Mouse (Mus musculus): ENCODE measurements at regions not wholly inside any gene's neighbourhood (a gene's known extent, or its start where the extent isn't known, plus 50 kb on each side); places are given as distances from the start of the nearest gene placed in this dataset.
"Not testable (repeated sequence)": the region's sequence is repeated elsewhere in the genome, so short reads cannot be mapped to it uniquely, and the experiment has no call there.

- not testable (repeated sequence) for TF ChIP-seq EP300, CTCF (IDR thresholded peaks at IDR 0.05; ENCODE audit: low read depth)
Measured at GRCm38 (mm10) chr14:52824005-52824404, 328.5 kb upstream of the Olfr1507 start.

All from heart, postnatal 0 days (tissue).